In the genomic region with DNA sequence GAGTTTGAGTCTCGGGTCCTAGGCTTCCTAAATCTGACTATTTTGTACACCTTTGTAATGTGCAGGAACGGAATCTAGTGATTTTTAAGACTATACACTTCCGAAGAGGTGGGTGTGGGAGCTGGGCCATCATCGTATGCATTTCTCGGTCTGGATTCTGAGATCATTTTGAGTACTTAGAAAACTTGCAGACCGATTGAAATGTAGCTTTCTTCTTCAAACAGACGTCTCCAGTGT, we compare ENCODE assay signal across 8 mouse cellular contexts. TPM values are rescaled to one million over a fixed set of nuclear protein-coding genes. Genes with fewer than 3 reads are reported as not detected.
DNase-seq lines count a peak whose midpoint lies in the region; ATAC-seq lines count a peak whose summit lies in the region.

A gene (plus strand): TSS at position 138 of the 237 bp plus-strand sequence.

- no peak for ATAC-seq in megakaryocyte, adult 5-6 weeks (ENCODE audit: poor library complexity, severe bottlenecking)
- no peak for ATAC-seq in intestine, embryonic 14.5 days (replicated peaks; ENCODE audit: low FRiP score, low TSS enrichment, low read depth)
- ATAC-seq in neural tube, embryonic 14.5 days (ENCODE audit: low read depth), result peak; percentile 0; the same call in 1 of the 2 replicates

- under 1% methylated on average over 7 of the region's 7 CpGs for WGBS in intestine, embryonic 14.5 days
- 2% methylated on average over 7 of the region's 7 CpGs for WGBS in neural tube, embryonic 14.5 days

- peaks cover 15% of the 10 kb centered on the region for H3K36me3 ChIP-seq in megakaryocyte, embryonic 14.5 days (replicated peaks; ENCODE audit: low read length)
- H3K36me3 ChIP-seq in intestine, embryonic 14.5 days (ENCODE audit: control insufficient read depth, insufficient read depth, low read length), result 0 out of 2 replicates have a peak, but pooled peaks cover 6% of the 10 kb centered on the region
- no peaks in the 10 kb centered on the region for H3K36me3 ChIP-seq in neural tube, embryonic 14.5 days (ENCODE audit: control insufficient read depth, insufficient read depth, low read length)

- H3K4me2 ChIP-seq in intestine, embryonic 14.5 days (ENCODE audit: low read length), result peak within 1 kb of the TSS; percentile 77
- H3K4me2 ChIP-seq in neural tube, embryonic 14.5 days (ENCODE audit: low read depth, low read length), result peak within 1 kb of the TSS; percentile 63

- peaks cover 27% of the 10 kb centered on the region for H3K4me1 ChIP-seq in megakaryocyte, embryonic 14.5 days
- peaks cover 17% of the 10 kb centered on the region for H3K4me1 ChIP-seq in intestine, embryonic 14.5 days (replicated peaks; ENCODE audit: control insufficient read depth, insufficient read depth, low read length)
- H3K4me1 ChIP-seq in neural tube, embryonic 14.5 days (ENCODE audit: control insufficient read depth, insufficient read depth, low read length), result peaks cover 21% of the 10 kb centered on the region

- H3K4me3 ChIP-seq in megakaryocyte, embryonic 14.5 days (replicated peaks), result peak within 1 kb of the TSS; percentile 100
- H3K4me3 ChIP-seq in intestine, embryonic 14.5 days (ENCODE audit: low read depth, low read length), result peak within 1 kb of the TSS; percentile 97
- peak within 1 kb of the TSS; percentile 83 for H3K4me3 ChIP-seq in neural tube, embryonic 14.5 days (ENCODE audit: low read depth, low read length)

- H3K27ac ChIP-seq in intestine, embryonic 14.5 days (ENCODE audit: low read depth), result peak within 1 kb of the TSS; percentile 99
- peak within 1 kb of the TSS; percentile 99 for H3K27ac ChIP-seq in neural tube, embryonic 14.5 days (ENCODE audit: low read depth, low read length)

- no peaks in the 10 kb centered on the region for H3K27me3 ChIP-seq in megakaryocyte, embryonic 14.5 days (replicated peaks)
- H3K27me3 ChIP-seq in intestine, embryonic 14.5 days (replicated peaks; ENCODE audit: control insufficient read depth, insufficient read depth, low read length), result no peaks in the 10 kb centered on the region
- no peaks in the 10 kb centered on the region for H3K27me3 ChIP-seq in neural tube, embryonic 14.5 days (ENCODE audit: control insufficient read depth, insufficient read depth, low read length)

- H3K9me3 ChIP-seq in megakaryocyte, embryonic 14.5 days, result peaks cover 5% of the 10 kb centered on the region
- H3K9me3 ChIP-seq in intestine, embryonic 14.5 days (ENCODE audit: control insufficient read depth, low read length), result no peaks in the 10 kb centered on the region
- no peaks in the 10 kb centered on the region for H3K9me3 ChIP-seq in neural tube, embryonic 14.5 days (ENCODE audit: control insufficient read depth, low read length)

- peak; percentile 19 for DNase-seq in embryo, embryonic 11 days
- no peak for DNase-seq in embryo, embryonic 10 days (ENCODE audit: low spot score)
- DNase-seq in intestine, embryonic 14.5 days (ENCODE audit: low spot score), result no peak
- no peak for DNase-seq in gastrocnemius, postnatal 10 days
- no peak for DNase-seq in right cerebral cortex, postnatal 14 days

- H3K9ac ChIP-seq in intestine, embryonic 14.5 days (ENCODE audit: low read length), result peak within 1 kb of the TSS; percentile 97
- H3K9ac ChIP-seq in neural tube, embryonic 14.5 days (replicated peaks; ENCODE audit: low read depth, low read length), result peak within 1 kb of the TSS; percentile 91

RNA-seq across cellular contexts. Expression of the gene that starts here (rescaled TPM):
- polyA plus RNA-seq in megakaryocyte, embryonic 14.5 days (2012; ENCODE audit: insufficient read depth, low replicate concordance), result not detected in 2 replicates
- total RNA-seq in megakaryocyte, adult 5-6 weeks (2015), result 2.3 and 4.3 TPM in 2 replicates
- 0.89 and 1.6 TPM in 2 replicates for total RNA-seq in megakaryocyte, adult 5-6 weeks (2017)
- polyA plus RNA-seq in intestine, embryonic 14.5 days (2014; fragmentation: Nextera tagmentation; extraction: Ambion mirVana), result 5.0 and 5.2 TPM in 2 replicates
- 4.6 and 5.3 TPM in 2 replicates for polyA plus RNA-seq in neural tube, embryonic 14.5 days (2014; fragmentation: Nextera tagmentation; extraction: Ambion mirVana)
- 1 to 10 TPM; 1.0 to 1.6 TPM for total RNA-seq in gastrocnemius, postnatal 10 days (2021)
